Mouse (Mus musculus) spleen, adult 2 months (tissue): ENCODE measurements around the gene Prr7.

ENCODE experiments used
- CTCF ChIP-seq: fragments of 200-500 bp; IDR thresholded peaks from 2 replicates; pipeline ENCODE4 v1.5.1; 2011; ENCODE audit warnings: mild to moderate bottlenecking, inconsistent platforms; ENCODE audit not compliant: insufficient read depth, insufficient read length, insufficient replicate concordance; ENCODE audit errors: extremely low read depth
- POLR2A ChIP-seq: fragments of 200-500 bp; IDR thresholded peaks from 2 replicates; pipeline ENCODE4 v1.6.1; 2011; ENCODE audit warnings: low read depth, low read length, inconsistent platforms

- no peak for TF ChIP-seq CTCF
- TF ChIP-seq POLR2A, result no peak
Observed at GRCm38 (mm10) chr13:55505810-55506209, 41.7 kb downstream of the Prr7 start.
